Mouse (Mus musculus): ENCODE measurements around the gene Eps8.

Gene Eps8

GRCm38 (mm10) chr6:137661583-137662365 lies 7.1 kb upstream of the Eps8 start:
- no peak for DNase-seq (ENCODE audit: low spot score)

GRCm38 (mm10) chr6:137658426-137659088 lies 3.9 kb upstream of the Eps8 start:
- DNase-seq (ENCODE audit: low spot score): no peak

GRCm38 (mm10) chr6:137657203-137657602 lies 2.5 kb upstream of the Eps8 start:
- DNase-seq (ENCODE audit: low spot score): no peak

GRCm38 (mm10) chr6:137649528-137649927 lies 5.1 kb downstream of the Eps8 start:
- DNase-seq (ENCODE audit: low spot score): no peak

GRCm38 (mm10) chr6:137649068-137649480 lies 5.6 kb downstream of the Eps8 start:
- DNase-seq (ENCODE audit: low spot score): peak; percentile 73

- DNase-seq (ENCODE audit: low spot score): no peak
These were observed 6.3 kb downstream of the Eps8 start for GRCm38 (mm10) chr6:137648110-137649067.

- DNase-seq (ENCODE audit: low spot score): no peak
These were observed 7.0 kb downstream of the Eps8 start for GRCm38 (mm10) chr6:137647646-137648045.

GRCm38 (mm10) chr6:137646726-137647125 lies 8.0 kb downstream of the Eps8 start:
- DNase-seq (ENCODE audit: low spot score): no peak

- DNase-seq (ENCODE audit: low spot score): no peak
These were observed 9.8 kb downstream of the Eps8 start for GRCm38 (mm10) chr6:137644893-137645292.

- DNase-seq (ENCODE audit: low spot score): no peak
These were observed 10.9 kb downstream of the Eps8 start for GRCm38 (mm10) chr6:137643814-137644213.

- no peak for DNase-seq (ENCODE audit: low spot score)
These were observed 13.0 kb downstream of the Eps8 start for GRCm38 (mm10) chr6:137641642-137642041.

- DNase-seq (ENCODE audit: low spot score): no peak
These were observed 15.7 kb downstream of the Eps8 start for GRCm38 (mm10) chr6:137638834-137639567.

- DNase-seq (ENCODE audit: low spot score): no peak
These were observed 17.2 kb downstream of the Eps8 start for GRCm38 (mm10) chr6:137637443-137637842.

- DNase-seq (ENCODE audit: low spot score): no peak
These were observed 18.5 kb downstream of the Eps8 start for GRCm38 (mm10) chr6:137636131-137636530.

- DNase-seq (ENCODE audit: low spot score): no peak
These were observed 21.1 kb downstream of the Eps8 start for GRCm38 (mm10) chr6:137633626-137634025.

- no peak for DNase-seq (ENCODE audit: low spot score)
These were observed 21.6 kb downstream of the Eps8 start for GRCm38 (mm10) chr6:137633121-137633520.

- no peak for DNase-seq (ENCODE audit: low spot score)
These were observed 24.3 kb downstream of the Eps8 start for GRCm38 (mm10) chr6:137630387-137630786.

GRCm38 (mm10) chr6:137629603-137630231 lies 25.0 kb downstream of the Eps8 start:
- DNase-seq (ENCODE audit: low spot score): peak; percentile 37

- no peak for DNase-seq (ENCODE audit: low spot score)
These were observed 26.0 kb downstream of the Eps8 start for GRCm38 (mm10) chr6:137628715-137629114.

- DNase-seq (ENCODE audit: low spot score): no peak
These were observed 33.7 kb downstream of the Eps8 start for GRCm38 (mm10) chr6:137621021-137621420.

- no peak for DNase-seq (ENCODE audit: low spot score)
These were observed 40.8 kb downstream of the Eps8 start for GRCm38 (mm10) chr6:137613903-137614302.

All from lung, postnatal 25 days (tissue).